Mouse (Mus musculus): ENCODE measurements around the gene Tpra1. TPM values are rescaled to one million over a fixed set of nuclear protein-coding genes. Genes with fewer than 3 reads are reported as not detected.

Gene Tpra1
- polyA plus RNA-seq, 1 experiment from 2014 or later, result 44.8 TPM

GRCm38 (mm10) chr6:88909151-88909550 lies 7.1 kb downstream of the Tpra1 start:
- H3K36me3 ChIP-seq (ENCODE audit: control insufficient read depth, insufficient read depth, low read length), result no peaks in the 10 kb centered on the region; the same call in 1 of the 2 replicates
- no peak overlapping the region for H3K4me2 ChIP-seq (ENCODE audit: low read depth)
- H3K9ac ChIP-seq (ENCODE audit: low read length), result no peak overlapping the region
- ATAC-seq (ENCODE audit: insufficient read depth, low FRiP score, low TSS enrichment) (no peak), DNase-seq (ENCODE audit: low spot score) (no peak)
- WGBS, result 91% methylated on average over 6 of the region's 6 CpGs
- H3K4me1 ChIP-seq (ENCODE audit: control insufficient read depth, insufficient read depth, low read length), result 0 out of 2 replicates have a peak, but pooled peaks cover 2% of the 10 kb centered on the region
- H3K27ac ChIP-seq (ENCODE audit: low read depth, low read length), result no peak overlapping the region
- H3K27me3 ChIP-seq (ENCODE audit: control insufficient read depth, insufficient read depth, low read length), result no peaks in the 10 kb centered on the region
- H3K9me3 ChIP-seq (ENCODE audit: control insufficient read depth, low read length), result no peaks in the 10 kb centered on the region
- no peak overlapping the region for H3K4me3 ChIP-seq (ENCODE audit: low read depth, low read length)

- WGBS, result 83% methylated on average over 4 of the region's 4 CpGs
These were observed 11.0 kb downstream of the Tpra1 start for GRCm38 (mm10) chr6:88913022-88913421.

DNA sequence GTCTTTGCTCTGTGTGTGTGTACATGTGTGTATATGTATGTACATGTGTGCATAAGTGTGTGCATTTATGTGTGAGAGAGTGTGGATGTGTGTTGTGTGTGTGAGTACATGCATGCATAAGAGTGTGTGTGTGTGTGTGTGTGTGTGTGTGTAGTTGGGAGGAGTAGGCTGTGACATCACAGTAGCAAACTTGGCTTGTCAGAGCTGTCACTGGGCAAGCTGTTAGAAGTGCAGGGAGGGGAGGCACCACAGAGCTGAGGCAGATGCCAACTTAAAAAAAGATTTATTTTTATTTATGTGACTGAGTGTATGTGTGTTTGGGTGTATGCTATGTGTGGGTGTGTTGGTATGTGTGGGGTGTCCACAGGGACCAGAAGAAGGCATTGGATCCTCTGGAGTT lies 11.4 kb downstream of the Tpra1 start:
- Histone ChIP-seq H3K9ac (ENCODE audit: low read length) (no peak overlapping the region), H3K36me3 (ENCODE audit: control insufficient read depth, insufficient read depth, low read length) (no peaks in the 10 kb centered on the region), H3K4me2 (ENCODE audit: low read depth) (no peak overlapping the region), H3K27me3 (ENCODE audit: control insufficient read depth, insufficient read depth, low read length) (no peaks in the 10 kb centered on the region), H3K27ac (ENCODE audit: low read depth, low read length) (no peak overlapping the region), H3K4me1 (ENCODE audit: control insufficient read depth, insufficient read depth, low read length) (no peaks in the 10 kb centered on the region), H3K9me3 (ENCODE audit: control insufficient read depth, low read length) (no peaks in the 10 kb centered on the region), H3K4me3 (ENCODE audit: low read depth, low read length) (no peak overlapping the region)
- ATAC-seq (ENCODE audit: insufficient read depth, low FRiP score, low TSS enrichment), result no peak
- DNase-seq (ENCODE audit: low spot score), result no peak

More at GRCm38 (mm10) chr6:88913022-88913421, 11.0 kb downstream of the Tpra1 start:
- no peaks in the 10 kb centered on the region; the same call in 1 of the 2 replicates for H3K36me3 ChIP-seq (ENCODE audit: control insufficient read depth, insufficient read depth, low read length)
- H3K9ac ChIP-seq (ENCODE audit: low read length), result no peak overlapping the region
- no peaks in the 10 kb centered on the region for H3K27me3 ChIP-seq (ENCODE audit: control insufficient read depth, insufficient read depth, low read length)
- no peak overlapping the region for H3K27ac ChIP-seq (ENCODE audit: low read depth, low read length)
- no peaks in the 10 kb centered on the region for H3K4me1 ChIP-seq (ENCODE audit: control insufficient read depth, insufficient read depth, low read length)
- H3K4me3 ChIP-seq (ENCODE audit: low read depth, low read length), result no peak overlapping the region
- ATAC-seq (ENCODE audit: insufficient read depth, low FRiP score, low TSS enrichment) (no peak), DNase-seq (ENCODE audit: low spot score) (no peak)
- H3K4me2 ChIP-seq (ENCODE audit: low read depth), result no peak overlapping the region
- H3K9me3 ChIP-seq (ENCODE audit: control insufficient read depth, low read length), result no peaks in the 10 kb centered on the region

DNA sequence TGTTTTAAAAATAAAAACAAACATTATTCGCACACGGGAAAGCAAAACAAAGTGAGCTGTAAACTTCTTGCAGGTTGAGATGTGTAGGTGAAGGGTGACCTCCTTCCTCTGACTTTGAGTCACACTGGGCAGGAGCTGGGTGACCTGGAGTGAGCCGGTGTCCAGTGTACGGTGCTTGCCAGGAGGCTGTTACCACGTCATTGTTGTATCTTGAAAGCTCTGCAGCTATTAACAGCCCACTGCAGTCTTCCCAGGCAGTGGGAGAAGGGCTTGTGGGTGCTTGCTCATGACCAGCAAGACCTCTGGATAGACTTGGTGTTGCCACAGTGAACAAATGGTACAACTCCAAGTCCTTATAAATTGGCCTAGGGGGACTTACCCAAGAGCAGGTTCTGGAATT lies 12.7 kb downstream of the Tpra1 start:
- whole genome bisulfite sequencing, result 75% methylated on average over 5 of the region's 5 CpGs
- Histone ChIP-seq H3K9ac (ENCODE audit: low read length) (no peak overlapping the region), H3K27me3 (ENCODE audit: control insufficient read depth, insufficient read depth, low read length) (no peaks in the 10 kb centered on the region)

DNA sequence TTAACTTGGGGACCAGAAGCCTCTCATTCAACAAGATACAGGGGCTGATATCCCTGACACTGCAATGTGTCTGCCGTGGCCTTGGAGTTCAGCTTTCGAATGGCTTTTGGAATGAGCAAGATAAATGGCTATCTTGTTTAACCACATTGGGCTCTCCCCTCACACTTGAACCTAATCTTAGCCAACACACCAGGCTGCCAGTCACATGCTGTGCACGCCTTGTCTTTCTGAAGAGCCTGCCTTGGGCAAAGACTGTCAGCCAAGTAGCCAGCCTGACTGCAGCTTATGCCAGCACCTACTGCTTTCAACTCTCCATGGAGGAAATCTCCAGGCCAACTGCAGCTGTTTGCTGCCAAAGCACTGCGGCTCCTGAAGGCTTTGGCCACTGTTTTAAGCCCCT lies 13.5 kb downstream of the Tpra1 start:
- Histone ChIP-seq H3K36me3 (ENCODE audit: control insufficient read depth, insufficient read depth, low read length) (no peaks in the 10 kb centered on the region), H3K4me2 (ENCODE audit: low read depth) (no peak overlapping the region), H3K4me1 (ENCODE audit: control insufficient read depth, insufficient read depth, low read length) (no peaks in the 10 kb centered on the region), H3K27me3 (ENCODE audit: control insufficient read depth, insufficient read depth, low read length) (no peaks in the 10 kb centered on the region), H3K4me3 (ENCODE audit: low read depth, low read length) (no peak overlapping the region), H3K27ac (ENCODE audit: low read depth, low read length) (no peak overlapping the region), H3K9ac (ENCODE audit: low read length) (no peak overlapping the region), H3K9me3 (ENCODE audit: control insufficient read depth, low read length) (no peaks in the 10 kb centered on the region)
- no peak for DNase-seq (ENCODE audit: low spot score)
- ATAC-seq (ENCODE audit: insufficient read depth, low FRiP score, low TSS enrichment), result no peak
- 92% methylated on average over 4 of the region's 4 CpGs for WGBS

More for the DNA sequence above, 12.7 kb downstream of the Tpra1 start:
- Histone ChIP-seq H3K27ac (ENCODE audit: low read depth, low read length) (no peak overlapping the region), H3K9me3 (ENCODE audit: control insufficient read depth, low read length) (no peaks in the 10 kb centered on the region), H3K4me3 (ENCODE audit: low read depth, low read length) (no peak overlapping the region), H3K36me3 (ENCODE audit: control insufficient read depth, insufficient read depth, low read length) (no peaks in the 10 kb centered on the region), H3K4me2 (ENCODE audit: low read depth) (no peak overlapping the region), H3K4me1 (ENCODE audit: control insufficient read depth, insufficient read depth, low read length) (no peaks in the 10 kb centered on the region)
- DNase-seq (ENCODE audit: low spot score) (no peak), ATAC-seq (ENCODE audit: insufficient read depth, low FRiP score, low TSS enrichment) (no peak)

GRCm38 (mm10) chr6:88916153-88916552 lies 14.1 kb downstream of the Tpra1 start:
- Histone ChIP-seq H3K4me2 (ENCODE audit: low read depth) (no peak overlapping the region), H3K4me3 (ENCODE audit: low read depth, low read length) (no peak overlapping the region), H3K9me3 (ENCODE audit: control insufficient read depth, low read length) (no peaks in the 10 kb centered on the region), H3K27me3 (ENCODE audit: control insufficient read depth, insufficient read depth, low read length) (no peaks in the 10 kb centered on the region), H3K36me3 (ENCODE audit: control insufficient read depth, insufficient read depth, low read length) (no peaks in the 10 kb centered on the region), H3K9ac (ENCODE audit: low read length) (no peak overlapping the region), H3K4me1 (ENCODE audit: control insufficient read depth, insufficient read depth, low read length) (no peaks in the 10 kb centered on the region), H3K27ac (ENCODE audit: low read depth, low read length) (no peak overlapping the region)
- no peak for DNase-seq (ENCODE audit: low spot score)
- ATAC-seq (ENCODE audit: insufficient read depth, low FRiP score, low TSS enrichment), result no peak
- 71% methylated on average over 1 of the region's 1 CpGs for WGBS

- DNase-seq (ENCODE audit: low spot score) (no peak), ATAC-seq (ENCODE audit: insufficient read depth, low FRiP score, low TSS enrichment) (no peak)
- H3K9me3 ChIP-seq (ENCODE audit: control insufficient read depth, low read length), result no peaks in the 10 kb centered on the region
- H3K27me3 ChIP-seq (ENCODE audit: control insufficient read depth, insufficient read depth, low read length), result no peaks in the 10 kb centered on the region
- no peak overlapping the region for H3K9ac ChIP-seq (ENCODE audit: low read length)
- no peaks in the 10 kb centered on the region for H3K36me3 ChIP-seq (ENCODE audit: control insufficient read depth, insufficient read depth, low read length)
- WGBS, result 83% methylated on average over 8 of the region's 8 CpGs
- H3K4me3 ChIP-seq (ENCODE audit: low read depth, low read length), result no peak overlapping the region
- H3K4me1 ChIP-seq (ENCODE audit: control insufficient read depth, insufficient read depth, low read length), result no peaks in the 10 kb centered on the region
- no peak overlapping the region for H3K27ac ChIP-seq (ENCODE audit: low read depth, low read length)
- H3K4me2 ChIP-seq (ENCODE audit: low read depth), result no peak overlapping the region
These were observed 16.8 kb downstream of the Tpra1 start for GRCm38 (mm10) chr6:88918802-88919201.

- no peak overlapping the region for H3K4me3 ChIP-seq (ENCODE audit: low read depth, low read length)
- H3K4me2 ChIP-seq (ENCODE audit: low read depth), result no peak overlapping the region
- peaks cover 25% of the 10 kb centered on the region for H3K4me1 ChIP-seq (ENCODE audit: control insufficient read depth, insufficient read depth, low read length)
- no peaks in the 10 kb centered on the region for H3K9me3 ChIP-seq (ENCODE audit: control insufficient read depth, low read length)
- ATAC-seq (ENCODE audit: insufficient read depth, low FRiP score, low TSS enrichment) (no peak), DNase-seq (ENCODE audit: low spot score) (no peak)
- H3K9ac ChIP-seq (ENCODE audit: low read length), result peak overlapping the region; percentile 7; the same call in 1 of the 2 replicates
- H3K27me3 ChIP-seq (ENCODE audit: control insufficient read depth, insufficient read depth, low read length), result no peaks in the 10 kb centered on the region
- no peaks in the 10 kb centered on the region for H3K36me3 ChIP-seq (ENCODE audit: control insufficient read depth, insufficient read depth, low read length)
- 3% methylated on average over 5 of the region's 5 CpGs for WGBS
- peak overlapping the region; percentile 75 for H3K27ac ChIP-seq (ENCODE audit: low read depth, low read length)
These were observed 22.6 kb downstream of the Tpra1 start for GRCm38 (mm10) chr6:88924502-88925275.

DNA sequence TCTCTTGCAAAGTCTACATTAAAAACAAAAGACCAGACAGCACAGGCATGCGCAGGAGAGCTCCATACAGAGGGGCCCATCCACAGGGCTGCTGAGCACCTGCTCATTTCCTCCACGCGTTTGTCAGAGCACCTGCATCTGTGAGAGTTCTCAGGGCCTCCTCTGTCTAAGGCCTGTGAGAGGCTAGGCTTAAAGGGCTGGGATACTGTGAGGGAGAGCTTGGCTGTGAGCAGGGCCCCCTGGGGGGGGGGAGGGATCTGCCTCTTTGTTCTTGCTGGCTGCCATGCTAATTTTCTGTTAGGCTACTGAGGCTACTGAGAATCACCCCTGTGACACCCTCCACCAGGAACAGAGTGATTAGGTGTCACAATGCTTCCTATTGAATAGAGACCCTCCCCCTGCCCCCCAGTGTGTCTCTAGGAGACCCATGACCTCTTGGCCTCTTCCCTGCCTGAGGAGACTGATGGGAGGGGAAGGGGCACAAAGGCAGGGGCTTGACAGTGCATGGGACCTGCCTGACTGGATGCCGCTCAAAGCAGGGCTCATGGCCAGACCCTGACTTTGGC lies 23.7 kb downstream of the Tpra1 start:
- peaks cover 28% of the 10 kb centered on the region for H3K4me1 ChIP-seq (ENCODE audit: control insufficient read depth, insufficient read depth, low read length)
- 4% methylated on average over 4 of the region's 4 CpGs for WGBS
- no peak overlapping the region for H3K4me2 ChIP-seq (ENCODE audit: low read depth)

More for the DNA sequence above, 23.7 kb downstream of the Tpra1 start:
- Histone ChIP-seq H3K9ac (ENCODE audit: low read length) (peak overlapping the region; percentile 11; the same call in 1 of the 2 replicates), H3K27ac (ENCODE audit: low read depth, low read length) (peak overlapping the region; percentile 75), H3K4me3 (ENCODE audit: low read depth, low read length) (no peak overlapping the region), H3K9me3 (ENCODE audit: control insufficient read depth, low read length) (no peaks in the 10 kb centered on the region), H3K36me3 (ENCODE audit: control insufficient read depth, insufficient read depth, low read length) (no peaks in the 10 kb centered on the region), H3K27me3 (ENCODE audit: control insufficient read depth, insufficient read depth, low read length) (no peaks in the 10 kb centered on the region)
- DNase-seq (ENCODE audit: low spot score) (peak; percentile 84), ATAC-seq (ENCODE audit: insufficient read depth, low FRiP score, low TSS enrichment) (peak; percentile 78)

Data from neural tube, embryonic 11.5 days (tissue).